Mouse (Mus musculus) neural tube, embryonic 11.5 days (tissue): ENCODE results near the gene Magi3. TPM values are rescaled to one million over a fixed set of nuclear protein-coding genes. Genes with fewer than 3 reads are reported as not detected.

ENCODE experiments used
- ATAC-seq: fragments of 200-750 bp; cut with Nextera tagmentation; 2 replicates; pipeline ENCODE4 v1.8.0; 2017; ENCODE audit warnings: moderate number of reproducible peaks, mild to moderate bottlenecking, moderate TSS enrichment, moderate library complexity; ENCODE audit not compliant: insufficient read depth, low FRiP score, low TSS enrichment
- DNase-seq: peaks from one replicate; pipeline ENCODE4 v3.0.0-alpha.2; 2015; ENCODE audit warnings: low spot score
- H3K27ac ChIP-seq: fragments of 300-500 bp; sonication (generic); 2 replicates; pipeline ENCODE4 v1.5.1; 2014; ENCODE audit warnings: low read depth, mild to moderate bottlenecking, low read length
- H3K27me3 ChIP-seq: fragments of 300-500 bp; sonication (generic); 2 replicates; pipeline ENCODE4 v1.6.1; 2014; ENCODE audit warnings: mild to moderate bottlenecking, low read length, mixed read lengths; ENCODE audit not compliant: control insufficient read depth, insufficient read depth
- H3K36me3 ChIP-seq: fragments of 300-500 bp; sonication (generic); 2 replicates; pipeline ENCODE4 v1.6.1; 2014; ENCODE audit warnings: mild to moderate bottlenecking, low read length, moderate library complexity, mixed read lengths; ENCODE audit not compliant: control insufficient read depth, insufficient read depth
- H3K4me1 ChIP-seq: fragments of 300-500 bp; sonication (generic); 2 replicates; pipeline ENCODE4 v1.6.1; 2014; ENCODE audit warnings: low read length, mixed read lengths; ENCODE audit not compliant: control insufficient read depth, insufficient read depth
- H3K4me2 ChIP-seq: fragments of 300-500 bp; sonication (generic); 2 replicates; pipeline ENCODE4 v1.6.1; 2014; ENCODE audit warnings: low read depth, mild to moderate bottlenecking, moderate library complexity
- H3K4me3 ChIP-seq: fragments of 300-500 bp; sonication (generic); 2 replicates; pipeline ENCODE4 v1.5.1; 2014; ENCODE audit warnings: low read depth, low read length
- H3K9ac ChIP-seq: fragments of 300-500 bp; sonication (generic); 2 replicates; pipeline ENCODE4 v1.6.1; 2014; ENCODE audit warnings: mild to moderate bottlenecking, low read length
- H3K9me3 ChIP-seq: fragments of 300-500 bp; sonication (generic); 2 replicates; pipeline ENCODE4 v1.6.1; 2016; ENCODE audit warnings: low read length; ENCODE audit not compliant: control insufficient read depth
- WGBS: fragments of 180-500 bp; shearing (Covaris S2); extraction: QIAGEN DNeasy Blood & Tissue Kit; methylation state at CpG from one replicate; pipeline ENCODE4 v1.1.7; 2014; 5-methylcytosine and 5-hydroxymethylcytosine counted together
- polyA plus RNA-seq: library from polyadenylated mRNA; unstranded; fragments of >200 nt; fragmentation: Nextera tagmentation; extraction: Ambion mirVana; gene quantifications from 2 replicates; pipeline ENCODE4 v1.2.1, GENCODE M21; 2014

Magi3 gene
- polyA plus RNA-seq, 1 experiment from 2014 or later = 5.5 TPM

GRCm38 (mm10) chr3:104006896-104007466 lies 213.2 kb downstream of the Magi3 start:
- WGBS = 90% methylated on average over 8 of the region's 8 CpGs

GRCm38 (mm10) chr3:103998724-103999123 lies 221.4 kb downstream of the Magi3 start:
- Histone ChIP-seq H3K36me3 (peaks cover 5% of the 10 kb centered on the region), H3K9ac (no peak overlapping the region), H3K9me3 (no peaks in the 10 kb centered on the region), H3K27ac (no peak overlapping the region), H3K27me3 (no peaks in the 10 kb centered on the region), H3K4me1 (no peaks in the 10 kb centered on the region), H3K4me2 (no peak overlapping the region), H3K4me3 (no peak overlapping the region)
- 92% methylated on average over 4 of the region's 4 CpGs for WGBS
- ATAC-seq (no peak), DNase-seq (no peak)

More at GRCm38 (mm10) chr3:104006896-104007466, 213.2 kb downstream of the Magi3 start:
- no peaks in the 10 kb centered on the region for H3K4me1 ChIP-seq
- no peak overlapping the region for H3K9ac ChIP-seq
- no peak overlapping the region for H3K4me3 ChIP-seq
- DNase-seq (no peak), ATAC-seq (no peak)
- no peak overlapping the region for H3K4me2 ChIP-seq
- no peak overlapping the region for H3K27ac ChIP-seq
- no peaks in the 10 kb centered on the region for H3K9me3 ChIP-seq
- H3K36me3 ChIP-seq = peaks cover 5% of the 10 kb centered on the region; the same call in 1 of the 2 replicates
- no peaks in the 10 kb centered on the region for H3K27me3 ChIP-seq

DNA sequence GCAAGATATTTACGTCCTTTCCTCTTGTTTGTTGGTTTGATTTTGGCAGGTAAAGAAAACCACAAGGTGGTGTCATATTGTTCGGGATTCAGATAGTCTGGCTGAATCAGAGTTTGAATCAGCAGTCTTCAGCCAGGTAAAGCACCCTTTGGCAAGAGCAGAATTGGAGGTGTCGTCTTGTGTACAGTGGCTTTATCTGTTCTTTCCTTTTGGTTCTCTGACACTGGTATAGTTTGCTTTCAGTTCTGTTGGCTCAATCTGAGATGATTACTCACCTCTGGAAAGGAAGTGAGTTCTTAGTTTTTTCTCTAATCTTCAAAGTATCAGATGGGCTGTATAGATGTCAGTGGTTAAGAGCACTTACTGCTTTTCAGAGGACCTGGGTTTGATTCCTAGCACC lies 228.9 kb downstream of the Magi3 start:
- Histone ChIP-seq H3K27ac (no peak overlapping the region), H3K4me1 (no peaks in the 10 kb centered on the region), H3K9me3 (no peaks in the 10 kb centered on the region), H3K9ac (no peak overlapping the region), H3K36me3 (peaks cover 9% of the 10 kb centered on the region), H3K4me3 (no peak overlapping the region), H3K27me3 (no peaks in the 10 kb centered on the region), H3K4me2 (no peak overlapping the region)
- WGBS = 95% methylated on average over 3 of the region's 3 CpGs
- DNase-seq (no peak), ATAC-seq (no peak)

DNA sequence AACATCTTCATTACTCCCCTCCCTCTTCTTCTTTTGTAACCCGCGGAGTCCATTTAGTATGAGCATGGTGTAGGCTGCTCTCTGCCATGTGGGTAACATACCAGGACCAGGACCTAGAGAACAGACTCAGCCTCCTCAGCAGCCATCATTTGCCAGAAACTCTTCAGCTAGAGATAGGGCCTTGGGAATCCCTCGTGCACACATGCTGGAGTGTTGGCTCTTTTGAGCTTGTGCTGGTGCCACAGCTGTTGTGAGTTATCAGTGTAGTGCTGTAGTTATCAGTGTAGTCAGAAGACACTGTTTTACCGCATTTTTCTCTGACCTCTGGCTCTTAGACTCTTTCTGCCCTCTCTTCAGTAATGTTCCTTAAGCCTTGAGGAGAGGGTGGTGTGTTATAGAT lies 230.8 kb downstream of the Magi3 start:
- ATAC-seq (no peak), DNase-seq (no peak)
- Histone ChIP-seq H3K36me3 (peaks cover 8% of the 10 kb centered on the region), H3K4me3 (no peak overlapping the region), H3K4me2 (no peak overlapping the region), H3K4me1 (no peaks in the 10 kb centered on the region), H3K9me3 (no peaks in the 10 kb centered on the region), H3K27me3 (no peaks in the 10 kb centered on the region), H3K27ac (no peak overlapping the region), H3K9ac (no peak overlapping the region)
- 97% methylated on average over 4 of the region's 4 CpGs for WGBS

DNA sequence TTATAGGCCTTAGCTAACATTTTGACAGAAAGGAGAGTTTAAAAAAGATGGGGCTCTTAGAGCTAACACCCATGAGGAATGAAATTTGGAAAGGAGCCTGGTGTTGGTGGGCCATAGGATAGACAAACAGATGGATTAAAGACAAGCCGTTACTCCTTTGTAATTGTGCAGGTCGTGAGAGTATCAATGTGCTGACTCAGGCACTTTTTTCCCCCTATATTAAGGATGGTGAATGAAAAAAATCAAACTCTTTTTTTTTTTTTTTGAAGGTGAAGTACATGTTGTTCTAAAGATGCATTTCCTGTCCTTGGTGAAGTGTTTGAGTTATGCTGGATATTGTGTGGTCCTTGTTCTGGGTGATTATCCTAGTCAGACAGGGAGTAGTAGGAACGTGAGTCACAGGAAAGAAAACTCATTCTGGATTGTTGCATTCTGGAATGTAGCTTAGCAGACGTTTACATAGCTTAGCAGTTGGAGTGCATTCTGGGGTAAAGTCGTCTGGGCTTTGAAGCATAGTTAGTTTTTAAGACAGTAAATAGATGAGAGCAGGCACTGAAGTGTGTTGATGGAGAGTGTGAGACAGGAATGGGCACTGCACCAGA lies 232.2 kb downstream of the Magi3 start:
- Histone ChIP-seq H3K4me3 (no peak overlapping the region), H3K4me1 (no peaks in the 10 kb centered on the region), H3K36me3 (peaks cover 8% of the 10 kb centered on the region), H3K9ac (no peak overlapping the region), H3K4me2 (no peak overlapping the region), H3K9me3 (no peaks in the 10 kb centered on the region), H3K27ac (no peak overlapping the region), H3K27me3 (no peaks in the 10 kb centered on the region)
- DNase-seq (no peak), ATAC-seq (no peak)
- WGBS = 71% methylated on average over 5 of the region's 5 CpGs

DNA sequence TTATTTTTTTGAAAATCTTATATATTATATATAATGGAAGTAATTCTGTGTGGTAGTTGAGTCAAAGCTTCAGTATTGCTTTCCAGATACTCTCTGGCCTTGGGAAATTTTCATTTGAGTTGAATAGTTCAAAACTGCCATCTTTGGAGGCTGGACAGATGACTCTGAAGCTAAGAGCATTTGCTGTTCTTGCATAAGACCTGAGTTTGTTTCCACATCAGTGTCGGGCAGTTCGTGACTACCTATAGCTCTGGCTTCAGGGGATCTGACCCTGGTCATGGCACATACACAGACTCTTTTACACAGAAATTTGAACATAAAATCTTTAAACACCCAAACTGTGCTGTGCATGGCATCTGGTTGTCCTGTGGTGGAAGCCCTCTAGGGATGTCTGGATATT lies 235.0 kb downstream of the Magi3 start:
- H3K4me1 ChIP-seq = no peaks in the 10 kb centered on the region
- peaks cover 2% of the 10 kb centered on the region; the same call in 1 of the 2 replicates for H3K36me3 ChIP-seq
- WGBS = 94% methylated on average over 2 of the region's 2 CpGs

DNA sequence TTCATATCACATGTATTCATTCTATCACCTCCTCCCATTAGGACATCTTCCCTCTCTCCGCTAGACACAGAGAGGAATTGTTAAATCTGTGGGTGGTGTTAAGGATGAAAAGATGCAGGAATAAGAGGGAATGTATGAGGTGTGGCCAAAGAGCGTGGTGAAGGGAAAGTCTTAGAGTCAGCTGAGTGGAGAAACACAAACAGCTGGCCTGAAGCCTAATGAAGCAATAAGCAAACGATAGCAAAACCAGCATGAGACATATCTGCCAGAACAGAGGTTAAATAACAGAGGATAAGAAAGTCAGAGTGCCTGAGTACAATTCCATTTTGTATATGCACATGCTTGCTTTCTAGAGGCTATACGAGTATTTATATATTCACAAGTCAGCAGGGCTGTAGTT lies 235.6 kb downstream of the Magi3 start:
- 86% methylated on average over 4 of the region's 4 CpGs for WGBS
- no peaks in the 10 kb centered on the region for H3K9me3 ChIP-seq
- DNase-seq = no peak
- H3K9ac ChIP-seq = no peak overlapping the region
- no peak overlapping the region for H3K4me2 ChIP-seq
- no peaks in the 10 kb centered on the region for H3K4me1 ChIP-seq
- ATAC-seq = no peak
- H3K27ac ChIP-seq = no peak overlapping the region
- H3K4me3 ChIP-seq = no peak overlapping the region
- no peaks in the 10 kb centered on the region for H3K27me3 ChIP-seq
- H3K36me3 ChIP-seq = peaks cover 2% of the 10 kb centered on the region; the same call in 1 of the 2 replicates

More for the DNA sequence above, 235.0 kb downstream of the Magi3 start:
- Histone ChIP-seq H3K27ac (no peak overlapping the region), H3K9me3 (no peaks in the 10 kb centered on the region), H3K9ac (no peak overlapping the region), H3K4me2 (no peak overlapping the region), H3K27me3 (no peaks in the 10 kb centered on the region), H3K4me3 (no peak overlapping the region)
- ATAC-seq = no peak
- no peak for DNase-seq

DNA sequence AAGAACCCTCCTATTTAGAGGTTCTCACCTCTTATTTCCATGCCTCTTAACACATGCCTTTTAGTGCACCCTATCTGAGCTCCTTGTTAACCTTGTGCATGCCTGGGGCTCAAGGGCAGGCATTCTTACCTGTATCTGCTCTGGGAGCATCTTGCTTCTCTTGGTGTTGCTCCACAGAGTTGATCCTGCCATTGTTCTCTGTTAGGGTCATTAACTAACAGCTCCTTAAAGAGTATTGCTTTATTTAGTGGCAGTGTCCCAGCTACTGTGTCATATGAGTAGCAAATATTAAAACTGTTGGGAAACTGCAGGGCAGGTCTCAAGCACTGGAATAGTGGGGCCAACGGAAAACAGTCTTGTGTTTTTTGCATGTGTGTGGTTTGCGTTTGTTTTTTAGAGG lies 249.0 kb downstream of the Magi3 start:
- WGBS = 94% methylated on average over 2 of the region's 2 CpGs
- H3K4me1 ChIP-seq = 0 out of 2 replicates have a peak, but pooled peaks cover 3% of the 10 kb centered on the region
- ATAC-seq = no peak

DNA sequence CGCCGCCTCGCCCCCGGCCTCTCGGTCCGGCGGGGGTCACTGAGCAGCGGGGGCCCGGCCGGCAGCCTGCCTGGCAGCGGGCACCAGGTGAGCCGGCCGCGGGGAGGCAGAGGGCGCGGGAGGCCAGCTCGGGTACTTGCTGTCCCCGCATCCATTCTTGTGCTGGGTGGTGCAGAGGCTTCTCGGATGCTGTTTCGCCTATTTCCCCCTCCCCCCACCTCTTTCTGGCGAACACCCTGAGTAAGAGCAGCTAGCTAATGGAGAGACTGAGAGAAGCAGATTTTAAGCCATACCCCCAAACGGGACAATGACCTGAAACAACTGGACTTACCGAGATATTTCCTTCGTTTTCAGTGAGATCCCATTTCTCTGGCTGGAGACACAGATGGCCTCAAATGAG lies 251.5 kb downstream of the Magi3 start:
- Histone ChIP-seq H3K27ac (peak overlapping the region; percentile 96), H3K4me2 (peak overlapping the region; percentile 48), H3K9ac (peak overlapping the region; percentile 81), H3K4me1 (0 out of 2 replicates have a peak, but pooled peaks cover 3% of the 10 kb centered on the region), H3K27me3 (no peaks in the 10 kb centered on the region), H3K36me3 (0 out of 2 replicates have a peak, but pooled peaks cover 2% of the 10 kb centered on the region), H3K4me3 (peak overlapping the region; percentile 77), H3K9me3 (no peaks in the 10 kb centered on the region)
- ATAC-seq (peak; percentile 79), DNase-seq (no peak)
- under 1% methylated on average over 24 of the region's 24 CpGs for WGBS

More for the DNA sequence above, 249.0 kb downstream of the Magi3 start:
- 0 out of 2 replicates have a peak, but pooled peaks cover 2% of the 10 kb centered on the region for H3K36me3 ChIP-seq
- no peak overlapping the region for H3K27ac ChIP-seq
- DNase-seq = no peak
- H3K4me2 ChIP-seq = no peak overlapping the region
- no peak overlapping the region for H3K9ac ChIP-seq
- H3K4me3 ChIP-seq = no peak overlapping the region
- H3K9me3 ChIP-seq = no peaks in the 10 kb centered on the region
- H3K27me3 ChIP-seq = no peaks in the 10 kb centered on the region
